Mouse (Mus musculus) heart, embryonic 10.5 days (tissue): Measurements from ENCODE around the gene H2afy. TPM values are rescaled to one million over a fixed set of nuclear protein-coding genes. Genes with fewer than 3 reads are reported as not detected.

Experiments
- DNase-seq: peaks from one replicate; pipeline ENCODE4 v3.0.0-alpha.2; 2017; ENCODE audit warnings: low spot score
- H3K27ac ChIP-seq: fragments of 300-500 bp; sonication (generic); 2 replicates; pipeline ENCODE4 v1.5.1; 2016; ENCODE audit warnings: mild to moderate bottlenecking
- H3K27me3 ChIP-seq: fragments of 300-500 bp; sonication (generic); 2 replicates; pipeline ENCODE4 v1.6.1; 2016; ENCODE audit warnings: mild to moderate bottlenecking; ENCODE audit not compliant: poor library complexity, insufficient read depth, severe bottlenecking
- H3K36me3 ChIP-seq: fragments of 300-500 bp; sonication (generic); 2 replicates; pipeline ENCODE4 v1.6.1; 2016; ENCODE audit warnings: mild to moderate bottlenecking, moderate library complexity
- H3K4me1 ChIP-seq: fragments of 300-500 bp; sonication (generic); 2 replicates; pipeline ENCODE4 v1.6.1; 2016; ENCODE audit warnings: mild to moderate bottlenecking
- H3K4me3 ChIP-seq: fragments of 300-500 bp; sonication (generic); 2 replicates; pipeline ENCODE4 v1.5.1; 2016; ENCODE audit warnings: mild to moderate bottlenecking, moderate library complexity
- H3K9me3 ChIP-seq: fragments of 300-500 bp; sonication (generic); 2 replicates; pipeline ENCODE4 v1.6.1; 2016; ENCODE audit warnings: mild to moderate bottlenecking, moderate library complexity
- WGBS: fragments of 180-500 bp; shearing (Covaris S2); methylation state at CpG from one replicate; pipeline ENCODE4 v1.1.7; 2016; 5-methylcytosine and 5-hydroxymethylcytosine counted together
- polyA plus RNA-seq: library from polyadenylated mRNA; unstranded; fragments of >200 nt; fragmentation: Nextera tagmentation; extraction: Ambion mirVana; gene quantifications from 2 replicates; pipeline ENCODE4 v1.2.1, GENCODE M21; 2016

The H2afy gene
- polyA plus RNA-seq, 1 experiment from 2014 or later: 287 TPM

- Histone ChIP-seq H3K27me3 (no peaks in the 10 kb centered on the region; the same call in 1 of the 2 replicates), H3K4me1 (peaks cover 22% of the 10 kb centered on the region), H3K36me3 (no peaks in the 10 kb centered on the region), H3K9me3 (no peaks in the 10 kb centered on the region), H3K27ac (no peak overlapping the region), H3K4me3 (no peak overlapping the region)
- DNase-seq: no peak
- WGBS: 63% methylated on average over 6 of the region's 6 CpGs
Measured at GRCm38 (mm10) chr13:56139167-56139751, 3.1 kb upstream of the H2afy start.

DNA sequence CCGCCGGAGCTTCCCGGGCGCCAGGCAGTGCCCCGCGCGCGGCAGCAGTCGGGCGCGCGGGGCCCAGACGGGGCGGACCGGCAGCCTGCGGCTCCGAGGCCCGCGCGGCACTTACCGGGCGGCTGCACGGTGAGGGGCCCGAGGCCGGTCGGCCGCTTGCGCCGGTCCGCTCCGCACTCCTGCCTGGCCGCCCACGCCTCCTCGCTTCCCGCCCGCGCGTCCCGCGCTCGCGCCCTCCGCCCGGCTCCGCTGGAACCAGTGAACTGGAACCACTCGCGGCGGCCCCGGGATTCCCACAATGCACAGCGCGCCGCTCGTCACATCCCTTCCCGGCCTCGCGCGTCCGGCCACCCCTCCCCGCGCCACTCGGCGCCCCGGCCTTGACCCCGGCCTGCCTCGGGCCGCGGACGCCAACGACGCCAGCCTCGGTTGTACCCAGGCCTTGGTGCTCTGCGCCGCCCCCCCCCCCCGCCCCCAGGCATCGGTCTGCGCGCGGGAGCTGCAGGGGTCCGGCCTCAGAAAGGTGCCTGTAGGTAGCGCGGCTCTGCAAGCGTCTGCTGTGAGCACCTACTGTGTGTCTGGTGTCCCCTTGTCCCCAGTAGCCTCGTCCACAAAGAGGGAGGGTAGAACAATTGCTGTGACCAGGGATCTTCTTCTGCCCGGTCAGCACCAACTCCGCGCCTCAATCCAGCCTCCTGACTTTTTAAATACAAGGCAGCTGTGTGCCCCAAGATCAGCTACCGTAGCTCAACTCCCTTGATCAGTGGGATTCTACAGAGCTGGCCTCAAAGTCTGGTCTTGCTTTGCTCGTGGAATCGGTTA, 719 bp downstream of the H2afy start:
- Histone ChIP-seq H3K27me3 (no peaks in the 10 kb centered on the region), H3K4me1 (peaks cover 42% of the 10 kb centered on the region), H3K27ac (peak overlapping the region; percentile 99), H3K9me3 (no peaks in the 10 kb centered on the region), H3K4me3 (peak overlapping the region; percentile 97), H3K36me3 (peaks cover 17% of the 10 kb centered on the region)
- 1% methylated on average over 88 of the region's 89 CpGs for WGBS
- peak; percentile 93 for DNase-seq

DNA sequence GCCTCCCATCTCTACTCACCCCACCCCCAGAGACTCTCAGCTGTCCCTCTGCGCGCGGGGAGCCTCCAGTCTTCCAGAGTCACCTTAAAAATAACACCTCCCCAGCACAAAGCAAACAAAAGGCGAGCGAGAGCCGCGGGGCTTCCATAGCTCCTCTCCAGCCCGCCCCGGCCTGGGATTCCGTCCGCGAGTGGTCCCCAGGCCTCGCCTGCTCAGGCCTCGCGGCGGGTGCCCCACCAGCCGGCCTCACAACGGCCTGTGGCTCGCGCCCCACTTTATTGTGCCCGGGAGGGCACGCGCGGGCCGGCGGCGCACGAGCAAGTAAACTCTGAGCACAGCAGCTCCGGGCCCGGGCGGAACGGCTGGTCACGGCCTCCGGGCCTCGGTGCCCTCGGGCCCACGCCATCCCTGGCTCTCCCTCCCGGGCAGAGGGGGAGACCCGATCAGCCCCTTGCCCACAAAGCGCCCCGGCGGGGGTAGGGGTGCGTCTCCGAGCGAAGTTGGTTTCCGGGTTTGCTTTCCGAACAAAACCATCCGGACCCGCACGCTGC, 1.5 kb downstream of the H2afy start:
- H3K4me1 ChIP-seq: peaks cover 43% of the 10 kb centered on the region
- peaks cover 24% of the 10 kb centered on the region for H3K36me3 ChIP-seq

GRCm38 (mm10) chr13:56134031-56134430, 2.1 kb downstream of the H2afy start:
- Histone ChIP-seq H3K36me3 (peaks cover 27% of the 10 kb centered on the region), H3K9me3 (no peaks in the 10 kb centered on the region), H3K27me3 (no peaks in the 10 kb centered on the region), H3K4me1 (peaks cover 43% of the 10 kb centered on the region), H3K4me3 (peak overlapping the region; percentile 97), H3K27ac (no peak overlapping the region)
- no peak for DNase-seq
- 56% methylated on average over 5 of the region's 5 CpGs for WGBS

More for the DNA sequence above, 1.5 kb downstream of the H2afy start:
- no peak for DNase-seq
- Histone ChIP-seq H3K4me3 (peak overlapping the region; percentile 97), H3K9me3 (no peaks in the 10 kb centered on the region), H3K27me3 (no peaks in the 10 kb centered on the region), H3K27ac (peak overlapping the region; percentile 99)
- WGBS: under 1% methylated on average over 50 of the region's 50 CpGs

DNA sequence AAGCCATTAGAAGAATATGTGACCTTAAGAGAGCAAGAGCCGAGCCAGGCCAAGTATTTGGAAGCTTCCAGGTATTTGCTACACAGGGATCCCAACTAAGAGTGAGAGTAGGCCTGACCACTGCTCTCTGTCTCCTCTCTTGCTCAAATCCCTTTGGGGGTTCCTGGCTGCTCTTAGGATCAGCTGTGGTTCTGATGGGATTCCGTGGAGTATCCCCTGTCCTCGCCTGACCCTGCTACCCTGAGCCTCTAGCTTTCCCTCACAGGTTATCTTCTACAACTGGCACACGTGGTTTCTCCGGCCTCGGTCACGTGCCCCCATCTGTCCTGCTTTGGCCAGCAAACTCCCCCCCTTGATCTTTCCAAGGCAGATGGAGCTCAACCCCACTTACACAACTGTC, 3.2 kb downstream of the H2afy start:
- 76% methylated on average over 7 of the region's 7 CpGs for WGBS
- DNase-seq: no peak
- H3K27me3 ChIP-seq: no peaks in the 10 kb centered on the region
- H3K4me3 ChIP-seq: no peak overlapping the region
- H3K9me3 ChIP-seq: no peaks in the 10 kb centered on the region
- H3K27ac ChIP-seq: no peak overlapping the region
- H3K36me3 ChIP-seq: peaks cover 34% of the 10 kb centered on the region
- H3K4me1 ChIP-seq: peaks cover 43% of the 10 kb centered on the region

DNA sequence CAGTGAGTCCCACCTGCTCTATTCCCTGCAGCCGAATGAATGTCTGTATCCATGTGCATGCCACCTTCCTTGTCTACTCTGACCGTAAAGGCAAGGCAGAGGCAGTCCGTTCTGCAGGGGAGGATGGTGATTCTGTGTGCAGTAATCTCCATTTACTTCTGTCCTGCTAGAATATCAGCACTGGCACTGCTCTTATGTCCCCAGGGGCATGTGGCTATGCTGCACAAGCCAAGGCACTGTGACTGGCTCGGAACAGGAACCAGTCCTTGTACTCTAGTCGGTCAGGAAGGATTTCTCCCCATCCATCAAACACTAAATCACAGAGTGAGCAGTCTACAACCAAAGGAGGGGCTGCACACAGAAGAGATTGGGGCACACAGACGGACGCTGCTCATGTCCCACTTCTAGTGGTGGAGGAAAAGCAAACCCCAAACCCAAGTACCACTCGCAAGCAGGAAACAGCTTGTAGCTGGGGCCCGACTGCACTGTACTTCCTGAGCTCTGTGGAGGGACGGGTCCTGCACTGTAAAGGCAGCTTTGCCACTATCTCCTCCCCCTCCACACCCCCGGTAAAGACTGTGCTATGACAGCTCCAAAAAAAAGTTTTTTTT, 3.7 kb downstream of the H2afy start:
- no peak for DNase-seq
- no peaks in the 10 kb centered on the region for H3K27me3 ChIP-seq
- 0 out of 2 replicates have a peak overlapping the region, but pooled peaks have one; percentile 16 for H3K27ac ChIP-seq
- peaks cover 43% of the 10 kb centered on the region for H3K4me1 ChIP-seq
- 71% methylated on average over 11 of the region's 11 CpGs for WGBS
- peak overlapping the region; percentile 12; the same call in 1 of the 2 replicates for H3K4me3 ChIP-seq
- H3K36me3 ChIP-seq: peaks cover 39% of the 10 kb centered on the region
- H3K9me3 ChIP-seq: no peaks in the 10 kb centered on the region

GRCm38 (mm10) chr13:56130544-56130943, 5.6 kb downstream of the H2afy start:
- peaks cover 34% of the 10 kb centered on the region for H3K4me1 ChIP-seq
- H3K9me3 ChIP-seq: no peaks in the 10 kb centered on the region
- H3K36me3 ChIP-seq: peaks cover 58% of the 10 kb centered on the region
- no peak for DNase-seq
- H3K27me3 ChIP-seq: no peaks in the 10 kb centered on the region
- H3K4me3 ChIP-seq: no peak overlapping the region
- no peak overlapping the region for H3K27ac ChIP-seq
- 73% methylated on average over 8 of the region's 8 CpGs for WGBS

GRCm38 (mm10) chr13:56129578-56129977, 6.6 kb downstream of the H2afy start:
- WGBS: 95% methylated on average over 3 of the region's 3 CpGs
- Histone ChIP-seq H3K4me1 (peaks cover 31% of the 10 kb centered on the region), H3K36me3 (peaks cover 68% of the 10 kb centered on the region)

GRCm38 (mm10) chr13:56129014-56129413, 7.1 kb downstream of the H2afy start:
- H3K4me3 ChIP-seq: no peak overlapping the region
- 85% methylated on average over 4 of the region's 4 CpGs for WGBS
- H3K9me3 ChIP-seq: no peaks in the 10 kb centered on the region
- H3K27me3 ChIP-seq: no peaks in the 10 kb centered on the region
- peaks cover 26% of the 10 kb centered on the region for H3K4me1 ChIP-seq
- H3K36me3 ChIP-seq: peaks cover 74% of the 10 kb centered on the region
- no peak overlapping the region for H3K27ac ChIP-seq
- no peak for DNase-seq

More at GRCm38 (mm10) chr13:56129578-56129977, 6.6 kb downstream of the H2afy start:
- no peaks in the 10 kb centered on the region for H3K9me3 ChIP-seq
- no peaks in the 10 kb centered on the region for H3K27me3 ChIP-seq
- no peak for DNase-seq
- no peak overlapping the region for H3K4me3 ChIP-seq
- no peak overlapping the region for H3K27ac ChIP-seq

DNA sequence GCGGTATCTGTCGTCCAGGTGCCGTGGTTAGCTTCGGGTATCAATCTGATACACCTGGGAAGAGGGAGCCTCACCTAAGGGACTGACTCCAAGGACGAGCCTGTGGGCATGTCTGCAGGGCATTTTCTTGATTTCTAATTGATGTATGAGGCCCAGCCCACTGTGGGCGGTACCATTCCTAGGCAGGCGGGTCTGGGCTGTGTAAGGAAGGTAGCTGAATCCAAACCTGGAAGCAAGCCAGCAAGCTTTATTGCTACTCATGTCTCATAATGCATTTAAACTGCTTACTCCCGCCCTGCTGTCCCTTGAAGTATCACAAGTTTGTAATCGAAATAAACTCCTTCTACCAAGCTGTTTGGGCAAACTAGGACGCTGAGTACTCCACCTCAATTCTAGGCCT, 10.5 kb downstream of the H2afy start:
- Histone ChIP-seq H3K36me3 (peaks cover 92% of the 10 kb centered on the region), H3K9me3 (no peaks in the 10 kb centered on the region), H3K4me3 (no peak overlapping the region), H3K27me3 (no peaks in the 10 kb centered on the region), H3K27ac (no peak overlapping the region), H3K4me1 (peaks cover 3% of the 10 kb centered on the region; the same call in 1 of the 2 replicates)
- WGBS: 95% methylated on average over 10 of the region's 10 CpGs
- no peak for DNase-seq

DNA sequence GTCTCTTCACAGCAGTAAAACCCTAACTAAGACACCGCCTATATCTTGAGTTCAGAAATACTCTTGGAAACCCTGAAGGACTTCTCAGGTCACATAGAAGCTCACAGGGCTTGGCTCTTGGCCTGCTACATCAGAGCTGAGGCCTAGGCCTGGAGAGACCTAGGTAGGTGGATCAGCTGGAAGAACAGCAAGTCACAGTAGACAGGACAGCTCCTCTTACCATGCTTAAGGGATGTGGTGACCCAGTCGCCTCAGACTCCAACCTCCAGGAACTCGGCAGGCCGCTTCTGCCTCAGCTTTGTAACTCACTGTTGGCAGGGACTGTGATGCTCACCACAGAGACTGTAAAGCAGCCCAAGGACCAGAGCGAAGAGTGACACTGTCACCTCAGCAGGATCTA, 13.1 kb downstream of the H2afy start:
- WGBS: 90% methylated on average over 5 of the region's 5 CpGs
- no peaks in the 10 kb centered on the region for H3K9me3 ChIP-seq
- H3K4me3 ChIP-seq: no peak overlapping the region
- no peak for DNase-seq
- H3K4me1 ChIP-seq: peaks cover 18% of the 10 kb centered on the region
- no peaks in the 10 kb centered on the region for H3K27me3 ChIP-seq
- no peak overlapping the region for H3K27ac ChIP-seq
- H3K36me3 ChIP-seq: peaks cover 90% of the 10 kb centered on the region

- H3K4me1 ChIP-seq: peaks cover 65% of the 10 kb centered on the region
- no peaks in the 10 kb centered on the region for H3K9me3 ChIP-seq
- 39% methylated on average over 9 of the region's 9 CpGs for WGBS
- DNase-seq: peak; percentile 83
- no peaks in the 10 kb centered on the region for H3K27me3 ChIP-seq
- peak overlapping the region; percentile 10; the same call in 1 of the 2 replicates for H3K4me3 ChIP-seq
- H3K36me3 ChIP-seq: peaks cover 56% of the 10 kb centered on the region
- H3K27ac ChIP-seq: peak overlapping the region; percentile 83
Measured at GRCm38 (mm10) chr13:56117991-56118765, 18.0 kb downstream of the H2afy start.
